Mouse (Mus musculus) erythroblast, embryonic 14.5 days (primary cell): ENCODE measurements around the gene Mapk1. TPM values are rescaled to one million over a fixed set of nuclear protein-coding genes. Genes with fewer than 3 reads are reported as not detected.
A peak's percentile ranks its signal among the peaks of the same experiment; 100 is the strongest.

ENCODE experiments used
- H3K27me3 ChIP-seq: 2 replicates; pipeline ENCODE4 v1.6.1; 2012; ENCODE audit warnings: inconsistent platforms; ENCODE audit not compliant: control insufficient read depth
- H3K36me3 ChIP-seq: 2 replicates; pipeline ENCODE4 v1.6.1; 2012; ENCODE audit warnings: mild to moderate bottlenecking, inconsistent platforms; ENCODE audit not compliant: control insufficient read depth
- H3K4me1 ChIP-seq: 2 replicates; pipeline ENCODE4 v1.6.1; 2012; ENCODE audit warnings: inconsistent platforms; ENCODE audit not compliant: control insufficient read depth
- H3K4me3 ChIP-seq: replicated peaks from 2 replicates; pipeline ENCODE3; 2012; ENCODE audit warnings: moderate library complexity, mild to moderate bottlenecking, inconsistent platforms
- H3K9me3 ChIP-seq: 2 replicates; pipeline ENCODE4 v1.6.1; 2012; ENCODE audit warnings: low read length, inconsistent platforms, mixed read lengths; ENCODE audit not compliant: control insufficient read depth
- GATA1 ChIP-seq: IDR thresholded peaks from 2 replicates; pipeline ENCODE4 v1.6.1; 2012; ENCODE audit warnings: low read length, inconsistent platforms, mixed read lengths
- TAL1 ChIP-seq: IDR thresholded peaks from 3 replicates; pipeline ENCODE4 v1.6.1; 2012; ENCODE audit warnings: low read length, inconsistent platforms, mixed read lengths
- polyA plus RNA-seq: library from polyadenylated mRNA; stranded (reverse); fragments of >175 nt; gene quantifications from 2 replicates; pipeline ENCODE4 v1.2.3, GENCODE M21; 2012

The Mapk1 gene
- polyA plus RNA-seq, 1 experiment: 2.3 TPM

- Histone ChIP-seq H3K27me3 (peaks cover 45% of the 10 kb centered on the region), H3K9me3 (no peaks in the 10 kb centered on the region), H3K4me1 (peaks cover 13% of the 10 kb centered on the region), H3K36me3 (no peaks in the 10 kb centered on the region), H3K4me3 (peak within 1 kb of the TSS; percentile 67)
- TF ChIP-seq TAL1: no peak
- TF ChIP-seq GATA1: no peak
These were observed 86.6 kb downstream of the Mapk1 start, which contains the start of gene Ypel1 for GRCm38 (mm10) chr16:17069511-17070443. Ypel1 (plus strand) TSS chr16:17069696.

- H3K4me1 ChIP-seq: peaks cover 13% of the 10 kb centered on the region
- H3K36me3 ChIP-seq: no peaks in the 10 kb centered on the region
- H3K9me3 ChIP-seq: peaks cover 4% of the 10 kb centered on the region
- H3K27me3 ChIP-seq: peaks cover 39% of the 10 kb centered on the region
- peak overlapping the region; percentile 67 for H3K4me3 ChIP-seq
- TF ChIP-seq TAL1 (no peak), GATA1 (no peak)
These were observed 87.5 kb downstream of the Mapk1 start for GRCm38 (mm10) chr16:17070716-17071115.

GRCm38 (mm10) chr16:17073000-17073399, 89.8 kb downstream of the Mapk1 start:
- H3K4me3 ChIP-seq: no peak overlapping the region
- peaks cover 21% of the 10 kb centered on the region for H3K4me1 ChIP-seq
- no peaks in the 10 kb centered on the region for H3K36me3 ChIP-seq
- peaks cover 37% of the 10 kb centered on the region for H3K27me3 ChIP-seq
- no peak for TF ChIP-seq TAL1
- TF ChIP-seq GATA1: no peak
- peaks cover 9% of the 10 kb centered on the region for H3K9me3 ChIP-seq

GRCm38 (mm10) chr16:17076301-17076700, 93.1 kb downstream of the Mapk1 start:
- no peak for TF ChIP-seq GATA1
- no peak for TF ChIP-seq TAL1
- H3K4me3 ChIP-seq: no peak overlapping the region
- H3K9me3 ChIP-seq: peaks cover 9% of the 10 kb centered on the region
- H3K27me3 ChIP-seq: peaks cover 8% of the 10 kb centered on the region
- H3K36me3 ChIP-seq: no peaks in the 10 kb centered on the region
- peaks cover 8% of the 10 kb centered on the region for H3K4me1 ChIP-seq

- peaks cover 5% of the 10 kb centered on the region for H3K27me3 ChIP-seq
- TF ChIP-seq GATA1 (no peak), TAL1 (no peak)
These were observed 93.7 kb downstream of the Mapk1 start for GRCm38 (mm10) chr16:17076869-17077268.

GRCm38 (mm10) chr16:17078101-17078500, 94.9 kb downstream of the Mapk1 start:
- TF ChIP-seq GATA1 (no peak), TAL1 (no peak)
- H3K4me1 ChIP-seq: peaks cover 8% of the 10 kb centered on the region
- H3K36me3 ChIP-seq: peaks cover 4% of the 10 kb centered on the region
- no peak overlapping the region for H3K4me3 ChIP-seq
- H3K9me3 ChIP-seq: peaks cover 9% of the 10 kb centered on the region
- no peaks in the 10 kb centered on the region for H3K27me3 ChIP-seq

More at GRCm38 (mm10) chr16:17076869-17077268, 93.7 kb downstream of the Mapk1 start:
- Histone ChIP-seq H3K9me3 (peaks cover 9% of the 10 kb centered on the region), H3K36me3 (no peaks in the 10 kb centered on the region; the same call in 1 of the 2 replicates), H3K4me1 (peaks cover 8% of the 10 kb centered on the region), H3K4me3 (no peak overlapping the region)

GRCm38 (mm10) chr16:17082121-17082792, 99.1 kb downstream of the Mapk1 start:
- Histone ChIP-seq H3K4me1 (peaks cover 5% of the 10 kb centered on the region), H3K4me3 (no peak overlapping the region), H3K27me3 (no peaks in the 10 kb centered on the region), H3K36me3 (peaks cover 41% of the 10 kb centered on the region), H3K9me3 (no peaks in the 10 kb centered on the region)
- TF ChIP-seq TAL1 (no peak), GATA1 (no peak)

GRCm38 (mm10) chr16:17085636-17086035, 102.5 kb downstream of the Mapk1 start:
- Histone ChIP-seq H3K27me3 (no peaks in the 10 kb centered on the region), H3K4me1 (no peaks in the 10 kb centered on the region), H3K4me3 (no peak overlapping the region), H3K36me3 (peaks cover 75% of the 10 kb centered on the region), H3K9me3 (no peaks in the 10 kb centered on the region)
- TF ChIP-seq TAL1 (no peak), GATA1 (no peak)

- H3K36me3 ChIP-seq: peaks cover 81% of the 10 kb centered on the region
- H3K4me1 ChIP-seq: no peaks in the 10 kb centered on the region
- no peak overlapping the region for H3K4me3 ChIP-seq
- H3K9me3 ChIP-seq: no peaks in the 10 kb centered on the region
- no peaks in the 10 kb centered on the region for H3K27me3 ChIP-seq
- no peak for TF ChIP-seq GATA1
- no peak for TF ChIP-seq TAL1
These were observed 103.1 kb downstream of the Mapk1 start for GRCm38 (mm10) chr16:17086241-17086640.
